Mouse (Mus musculus): ENCODE results near the gene Slc29a1.

DNA sequence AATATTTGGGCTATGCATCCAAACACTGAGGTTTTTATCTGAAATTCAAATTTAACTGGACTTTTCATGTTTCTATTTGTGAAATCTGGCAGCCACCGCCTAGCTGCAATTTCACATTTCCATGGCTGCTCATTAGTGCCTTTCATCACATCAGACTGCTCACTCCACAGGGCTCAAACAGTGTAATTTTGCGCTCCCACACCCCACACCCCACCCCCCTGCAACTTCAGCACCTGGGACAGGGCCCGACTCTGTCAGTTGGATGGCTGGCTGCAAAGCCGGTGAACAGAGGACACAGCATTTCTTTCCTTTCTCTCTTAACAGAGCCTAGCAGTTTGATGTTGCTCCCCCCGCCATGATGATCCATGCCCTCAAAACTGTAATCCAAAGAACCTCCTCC, 63.1 kb downstream of the Slc29a1 start:
- TF ChIP-seq CTCF (IDR thresholded peaks at IDR 0.05; ENCODE audit: borderline replicate concordance, control insufficient read depth, extremely low read depth, insufficient read depth, low read length, poor library complexity) (no peak), POLR2A (IDR thresholded peaks at IDR 0.05; ENCODE audit: control insufficient read depth, extremely low read depth, insufficient read depth, low read length, poor library complexity) (no peak)
